Mouse (Mus musculus): ENCODE measurements around the gene Sbk3.

Gene Sbk3

DNA sequence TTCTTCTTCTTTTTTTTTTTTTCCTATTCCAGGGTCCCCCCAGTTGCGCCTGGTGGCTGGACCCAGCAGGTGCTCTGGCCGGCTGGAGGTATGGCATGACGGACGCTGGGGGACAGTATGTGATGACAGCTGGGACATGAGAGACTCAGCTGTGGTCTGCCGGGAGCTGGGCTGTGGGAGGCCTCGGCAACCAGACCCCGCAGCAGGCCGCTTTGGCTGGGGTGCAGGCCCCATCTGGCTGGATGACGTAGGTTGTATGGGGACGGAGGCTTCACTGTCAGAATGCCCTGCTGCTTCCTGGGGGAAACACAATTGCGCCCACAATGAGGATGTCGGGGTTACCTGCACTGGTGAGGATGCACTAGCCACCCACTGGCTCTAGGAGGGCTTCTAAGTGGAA lies 37.9 kb downstream of the Sbk3 start:
- DNase-seq (ENCODE audit: low read depth, low spot score): no peak

DNA sequence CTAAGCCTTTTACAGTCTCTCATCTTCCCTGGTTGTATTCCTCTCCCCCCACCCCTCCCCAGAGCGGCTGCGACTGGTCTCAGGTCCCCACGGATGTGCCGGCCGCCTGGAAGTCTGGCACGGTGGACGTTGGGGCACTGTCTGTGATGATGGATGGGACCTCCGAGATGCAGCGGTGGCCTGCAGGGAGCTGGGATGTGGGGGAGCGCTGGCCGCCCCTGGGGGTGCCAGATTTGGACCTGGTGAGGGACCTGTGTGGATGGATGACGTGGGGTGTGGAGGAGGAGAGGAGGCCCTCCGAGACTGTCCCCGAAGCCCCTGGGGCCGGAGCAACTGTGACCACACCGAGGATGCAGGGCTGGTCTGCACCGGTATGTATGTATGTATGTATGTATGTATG lies 42.6 kb downstream of the Sbk3 start:
- no peak for DNase-seq (ENCODE audit: low read depth, low spot score)

DNA sequence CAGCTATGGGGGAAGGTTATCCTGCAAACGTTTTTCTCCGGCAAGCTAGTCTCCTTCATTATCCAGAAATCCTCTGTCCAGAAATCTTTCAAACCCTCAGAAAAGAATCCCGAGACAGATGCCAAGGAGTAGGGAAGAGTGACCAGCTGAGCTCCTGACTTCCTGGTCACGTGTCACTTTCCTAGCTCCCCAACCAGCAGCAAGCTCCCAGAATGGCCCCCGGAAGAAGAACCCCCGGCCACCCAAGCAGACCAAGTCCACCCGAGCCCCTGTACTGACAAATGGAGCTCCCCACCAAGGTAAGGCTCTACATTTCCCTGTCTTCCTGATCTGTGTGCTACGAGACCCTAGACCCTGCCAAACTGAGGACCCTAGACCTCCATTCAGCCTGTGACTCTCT lies 43.3 kb downstream of the Sbk3 start:
- no peak for DNase-seq (ENCODE audit: low read depth, low spot score)

GRCm38 (mm10) chr7:4926849-4927248 lies 44.1 kb downstream of the Sbk3 start:
- DNase-seq (ENCODE audit: low read depth, low spot score): no peak

- no peak for DNase-seq (ENCODE audit: low read depth, low spot score)
Observed at GRCm38 (mm10) chr7:4925441-4926381, 45.3 kb downstream of the Sbk3 start, which contains the start of gene Ssc5d. Gene Ssc5d (plus strand): TSS chr7:4925785.

- DNase-seq (ENCODE audit: low read depth, low spot score): no peak
Observed at GRCm38 (mm10) chr7:4924891-4925301, 46.1 kb downstream of the Sbk3 start.

- no peak for DNase-seq (ENCODE audit: low read depth, low spot score)
Observed at GRCm38 (mm10) chr7:4924483-4924882, 46.5 kb downstream of the Sbk3 start.

GRCm38 (mm10) chr7:4923586-4924364 lies 47.2 kb downstream of the Sbk3 start:
- no peak for DNase-seq (ENCODE audit: low read depth, low spot score)

DNA sequence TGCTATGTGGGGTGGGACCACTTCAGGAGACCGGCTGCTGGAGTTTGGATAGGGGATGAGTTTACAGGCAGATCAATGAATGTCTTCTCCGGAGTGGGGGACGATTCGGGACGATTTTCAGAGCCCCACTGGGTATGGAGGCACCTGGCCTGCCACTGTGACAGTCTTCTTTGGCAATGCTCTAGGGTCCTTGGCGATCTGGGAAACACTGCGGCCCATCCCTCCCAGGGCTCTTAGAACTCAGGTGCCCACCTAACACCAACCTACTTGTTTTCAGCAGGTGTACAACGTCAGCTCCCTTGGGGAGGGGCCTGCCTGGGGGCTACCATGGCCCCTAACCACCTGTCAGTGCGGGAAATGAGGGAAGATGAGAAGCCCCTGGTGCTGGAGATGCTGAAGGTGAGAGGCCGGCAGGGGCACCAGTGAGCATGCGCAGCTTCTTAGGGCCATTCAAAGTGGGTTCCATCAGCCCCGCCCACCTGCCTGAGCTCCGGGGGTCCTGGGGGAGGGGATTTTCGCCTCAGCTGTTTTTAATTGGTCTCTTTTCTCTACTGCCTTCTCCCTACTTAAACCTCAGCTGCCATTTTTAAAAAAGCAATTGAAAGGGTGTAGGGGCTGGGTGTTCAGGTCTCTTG lies 47.9 kb downstream of the Sbk3 start:
- DNase-seq (ENCODE audit: low read depth, low spot score): no peak

- DNase-seq (ENCODE audit: low read depth, low spot score): no peak
Observed at GRCm38 (mm10) chr7:4922508-4922907, 48.5 kb downstream of the Sbk3 start.

DNA sequence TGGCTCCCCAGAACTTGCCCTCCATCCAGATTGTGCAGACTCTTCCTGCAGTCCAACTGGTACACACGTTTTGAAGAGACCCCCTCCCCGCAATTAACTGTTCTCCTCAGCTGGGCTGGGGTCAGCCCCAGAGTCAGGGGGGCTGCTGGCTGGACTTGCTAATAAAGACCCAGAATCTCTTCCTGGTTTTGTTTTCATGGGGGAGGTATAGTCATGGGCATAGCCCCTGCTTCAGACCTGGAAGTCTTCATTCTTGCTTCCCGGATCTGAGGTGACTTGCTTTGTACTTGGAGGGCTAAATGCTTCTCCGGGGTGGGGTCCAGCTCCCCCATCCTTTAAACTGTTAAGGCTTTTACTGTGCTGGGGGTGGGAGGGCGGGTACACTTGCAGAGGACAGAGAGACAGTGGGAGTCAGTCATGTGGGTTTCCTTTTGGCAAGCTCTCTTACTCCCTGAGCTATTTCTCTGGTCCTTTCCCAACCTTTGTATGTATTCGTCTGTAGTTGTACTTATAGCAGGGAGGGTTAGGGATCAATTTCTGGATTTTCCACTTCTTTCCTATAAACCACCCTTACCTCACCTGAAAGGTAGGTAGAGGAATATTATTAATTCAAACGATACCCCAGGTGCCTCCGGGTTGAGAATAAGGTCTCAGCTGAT lies 49.0 kb downstream of the Sbk3 start, which contains the start of gene Nat14:
TSS of gene Nat14 (plus strand) at position 205 of the 659 bp plus-strand sequence.
- no peak for DNase-seq (ENCODE audit: low read depth, low spot score)

GRCm38 (mm10) chr7:4920976-4921823 lies 49.8 kb downstream of the Sbk3 start:
- DNase-seq (ENCODE audit: low read depth, low spot score): no peak

DNA sequence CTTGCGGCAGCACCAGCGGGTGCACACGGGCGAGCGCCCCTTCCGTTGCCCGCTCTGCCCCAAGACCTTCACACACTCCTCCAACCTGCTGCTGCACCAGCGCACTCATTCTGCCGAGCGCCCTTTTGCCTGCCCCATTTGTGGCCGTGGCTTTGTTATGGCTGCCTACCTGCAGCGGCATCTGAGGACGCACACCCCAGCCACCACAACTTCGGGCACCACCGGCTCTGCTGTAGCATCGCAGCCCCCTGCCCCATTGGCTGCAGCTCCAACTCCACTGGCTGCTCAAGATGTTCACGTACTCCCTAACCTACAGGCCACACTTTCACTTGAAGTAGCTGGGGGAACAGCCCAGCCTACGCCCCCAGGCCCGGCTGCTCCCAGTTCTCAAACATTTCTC lies 50.5 kb downstream of the Sbk3 start:
- no peak for DNase-seq (ENCODE audit: low read depth, low spot score)

DNA sequence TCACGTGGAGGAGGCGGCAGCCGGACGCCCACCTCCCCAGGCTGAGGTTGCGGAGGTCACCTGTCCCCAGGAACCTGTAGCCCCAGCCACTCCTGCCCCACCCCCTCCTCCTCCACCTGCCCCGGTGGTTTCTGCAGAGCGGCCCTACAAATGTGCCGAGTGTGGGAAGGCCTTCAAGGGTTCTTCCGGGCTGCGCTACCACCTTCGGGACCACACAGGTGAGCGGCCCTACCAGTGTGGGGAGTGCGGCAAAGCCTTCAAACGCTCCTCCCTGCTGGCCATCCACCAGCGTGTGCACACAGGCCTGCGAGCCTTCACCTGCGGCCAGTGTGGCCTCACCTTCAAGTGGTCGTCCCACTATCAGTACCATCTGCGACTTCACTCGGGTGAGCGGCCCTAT lies 51.0 kb downstream of the Sbk3 start:
- DNase-seq (ENCODE audit: low read depth, low spot score): no peak

DNA sequence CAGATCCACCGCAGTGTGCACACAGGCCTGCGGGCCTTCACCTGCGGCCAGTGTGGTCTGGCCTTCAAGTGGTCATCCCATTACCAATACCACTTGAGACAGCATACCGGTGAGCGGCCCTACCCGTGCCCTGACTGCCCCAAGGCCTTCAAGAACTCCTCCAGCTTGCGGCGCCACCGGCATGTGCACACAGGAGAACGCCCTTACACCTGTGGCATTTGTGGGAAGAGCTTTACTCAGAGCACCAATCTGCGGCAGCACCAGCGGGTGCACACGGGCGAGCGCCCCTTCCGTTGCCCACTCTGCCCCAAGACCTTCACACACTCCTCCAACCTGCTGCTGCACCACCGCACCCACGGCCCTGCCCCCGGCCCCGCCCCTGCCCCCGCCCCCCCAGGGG lies 51.9 kb downstream of the Sbk3 start:
- no peak for DNase-seq (ENCODE audit: low read depth, low spot score)

GRCm38 (mm10) chr7:4918681-4919080 lies 52.3 kb downstream of the Sbk3 start:
- no peak for DNase-seq (ENCODE audit: low read depth, low spot score)

DNA sequence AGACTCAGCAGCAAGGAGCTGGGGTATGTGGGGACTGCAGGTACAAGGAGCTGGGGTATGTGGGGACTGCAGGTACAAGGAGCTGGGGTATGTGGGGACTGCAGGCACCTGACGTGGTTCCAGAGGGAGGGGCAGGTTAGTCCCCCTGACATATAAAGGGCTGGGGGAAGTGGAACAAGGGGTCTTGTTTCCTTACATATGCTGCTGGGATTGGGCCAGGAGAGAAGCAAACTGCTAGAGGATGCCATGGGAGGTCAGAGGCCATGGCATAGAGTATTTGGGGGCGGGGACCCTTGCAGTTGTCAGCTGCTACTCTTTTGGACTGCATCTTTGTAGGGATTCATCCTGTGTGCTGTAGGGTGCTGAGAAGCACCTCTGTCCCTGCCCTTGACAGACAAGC lies 53.5 kb downstream of the Sbk3 start:
- no peak for DNase-seq (ENCODE audit: low read depth, low spot score)

DNA sequence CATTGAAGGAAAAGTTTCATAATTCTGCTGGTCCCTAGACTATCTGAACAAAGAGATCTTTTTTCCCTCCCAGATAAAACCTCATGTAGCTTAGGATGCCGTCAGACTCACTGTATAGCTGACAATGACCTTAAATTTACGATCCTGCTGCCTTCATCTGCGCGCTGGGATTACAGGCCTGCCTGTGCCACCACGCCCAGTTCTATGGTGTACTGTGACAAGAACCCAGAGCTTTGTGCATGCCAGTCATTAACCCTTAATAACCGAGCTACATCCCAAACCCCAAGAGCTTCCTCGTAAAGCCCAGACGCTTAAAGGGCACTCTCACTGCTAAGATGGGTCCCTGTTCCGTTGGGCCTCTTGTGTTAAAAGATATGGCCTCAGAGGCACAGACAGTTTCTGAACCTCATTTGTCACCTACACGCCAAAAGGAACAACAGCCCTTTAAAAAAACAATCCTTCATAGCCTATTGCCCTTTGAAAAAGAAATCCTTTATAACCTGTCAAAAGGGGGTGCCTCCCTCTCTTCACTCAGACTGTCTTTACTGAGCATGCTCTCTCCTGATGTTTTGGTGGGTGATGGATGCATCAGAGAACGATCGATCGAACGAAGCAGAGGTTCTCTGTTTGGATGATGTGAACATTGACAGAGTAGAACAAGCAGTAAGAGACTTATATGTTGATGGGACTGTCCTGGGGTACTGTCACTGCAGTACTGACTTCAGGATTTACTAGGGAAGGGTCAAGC lies 55.1 kb downstream of the Sbk3 start:
- DNase-seq (ENCODE audit: low read depth, low spot score): no peak

Data from A20 (cell line).